Mouse (Mus musculus): ENCODE data around the gene Etnk2.

Etnk2 gene

GRCm38 (mm10) chr1:133418164-133418800 is 54.9 kb downstream of the Etnk2 start:
- DNase-seq: peak in 1 of 2 experiments; percentile 41

- no peak for DNase-seq
Observed at GRCm38 (mm10) chr1:133419178-133419834, 55.9 kb downstream of the Etnk2 start.

GRCm38 (mm10) chr1:133420491-133420890 is 57.1 kb downstream of the Etnk2 start:
- no peak for DNase-seq

GRCm38 (mm10) chr1:133421061-133421460 is 57.7 kb downstream of the Etnk2 start:
- DNase-seq: no peak

- DNase-seq: no peak
Observed at GRCm38 (mm10) chr1:133421975-133422570, 58.7 kb downstream of the Etnk2 start.

- DNase-seq: peak; percentile 34 to 51
Observed at GRCm38 (mm10) chr1:133422615-133423161, 59.3 kb downstream of the Etnk2 start.

- peak in 1 of 2 experiments; percentile 23 for DNase-seq
Observed at GRCm38 (mm10) chr1:133423166-133423542, 59.8 kb downstream of the Etnk2 start.

GRCm38 (mm10) chr1:133423543-133424480 is 60.4 kb downstream of the Etnk2 start, which contains the start of gene Sox13:
Gene Sox13, minus strand, starts transcription at chr1:133424377.
- peak; percentile 69 to 75 for DNase-seq

GRCm38 (mm10) chr1:133424547-133425140 is 61.3 kb downstream of the Etnk2 start:
- no peak for DNase-seq

All from cerebellum, postnatal 10 days (tissue).